Mouse (Mus musculus) heart, postnatal 0 days (tissue): Measurements from ENCODE around the gene Hyou1. TPM values are rescaled to one million over a fixed set of nuclear protein-coding genes. Genes with fewer than 3 reads are reported as not detected.

Experiments used
- ATAC-seq: fragments of 200-750 bp; cut with Nextera tagmentation; 2 replicates; pipeline ENCODE4 v1.8.0; 2017; ENCODE audit warnings: low read depth, moderate number of reproducible peaks, moderate library complexity; ENCODE audit not compliant: insufficient read depth
- DNase-seq: peaks from one replicate; pipeline ENCODE4 v3.0.0-alpha.2; 2016; ENCODE audit warnings: low spot score
- H3K27ac ChIP-seq: fragments of 300-500 bp; sonication (generic); 2 replicates; pipeline ENCODE4 v1.5.1; 2014; ENCODE audit warnings: low read depth, mild to moderate bottlenecking
- H3K27me3 ChIP-seq: fragments of 300-500 bp; sonication (generic); 2 replicates; pipeline ENCODE4 v1.6.1; 2014; ENCODE audit warnings: low read length, mixed read lengths; ENCODE audit not compliant: control insufficient read depth, insufficient read depth
- H3K36me3 ChIP-seq: fragments of 300-500 bp; sonication (generic); replicated peaks from 2 replicates; pipeline ENCODE4 v1.6.1; 2014; ENCODE audit warnings: low read length, mixed read lengths; ENCODE audit not compliant: control insufficient read depth, insufficient read depth
- H3K4me1 ChIP-seq: fragments of 300-500 bp; sonication (generic); 2 replicates; pipeline ENCODE4 v1.6.1; 2014; ENCODE audit warnings: antibody characterized with exemption; ENCODE audit not compliant: control insufficient read depth, insufficient read depth
- H3K4me2 ChIP-seq: fragments of 300-500 bp; sonication (generic); 2 replicates; pipeline ENCODE4 v1.6.1; 2014; ENCODE audit warnings: low read depth, mild to moderate bottlenecking, low read length, moderate library complexity
- H3K4me3 ChIP-seq: fragments of 300-500 bp; sonication (generic); 2 replicates; pipeline ENCODE4 v1.5.1; 2014; ENCODE audit warnings: low read depth, low read length
- H3K9ac ChIP-seq: fragments of 300-500 bp; sonication (generic); replicated peaks from 2 replicates; pipeline ENCODE4 v1.6.1; 2014; ENCODE audit warnings: low read depth, low read length, mixed read lengths
- H3K9me3 ChIP-seq: fragments of 300-500 bp; sonication (generic); replicated peaks from 2 replicates; pipeline ENCODE4 v1.6.1; 2016; ENCODE audit warnings: low read length; ENCODE audit not compliant: control insufficient read depth
- CTCF ChIP-seq: IDR thresholded peaks from 2 replicates; pipeline ENCODE4 v1.5.1; 2016; ENCODE audit warnings: antibody characterized with exemption, control low read depth, low read depth
- EP300 ChIP-seq: IDR thresholded peaks from 2 replicates; pipeline ENCODE4 v1.6.1; 2016; ENCODE audit warnings: antibody characterized with exemption, low read depth
- WGBS: fragments of 180-500 bp; shearing (Covaris S2); extraction: QIAGEN DNeasy Blood & Tissue Kit; methylation state at CpG from one replicate; pipeline ENCODE4 v1.1.7; 2014; 5-methylcytosine and 5-hydroxymethylcytosine counted together
- microRNA-seq: library from miRNA; unstranded; fragments of <30 nt; microRNA quantifications from one replicate; pipeline ENCODE4, GENCODE M21; 2016
- polyA plus RNA-seq: library from polyadenylated mRNA; unstranded; fragments of >200 nt; fragmentation: Nextera tagmentation; extraction: Ambion mirVana; gene quantifications from 2 replicates; pipeline ENCODE4 v1.2.1, GENCODE M21; 2015
- total RNA-seq: library from RNA; depleted of rRNA; stranded (reverse); fragments of >200 nt; gene quantifications from 2 replicates; pipeline ENCODE4 v1.2.3, GENCODE M21; 2014; ENCODE audit warnings: low replicate concordance; rRNA removed

Gene Hyou1
- total and polyA plus RNA-seq, 2 experiments from 2014 or later, result 5.4 to 37.8 TPM

DNA sequence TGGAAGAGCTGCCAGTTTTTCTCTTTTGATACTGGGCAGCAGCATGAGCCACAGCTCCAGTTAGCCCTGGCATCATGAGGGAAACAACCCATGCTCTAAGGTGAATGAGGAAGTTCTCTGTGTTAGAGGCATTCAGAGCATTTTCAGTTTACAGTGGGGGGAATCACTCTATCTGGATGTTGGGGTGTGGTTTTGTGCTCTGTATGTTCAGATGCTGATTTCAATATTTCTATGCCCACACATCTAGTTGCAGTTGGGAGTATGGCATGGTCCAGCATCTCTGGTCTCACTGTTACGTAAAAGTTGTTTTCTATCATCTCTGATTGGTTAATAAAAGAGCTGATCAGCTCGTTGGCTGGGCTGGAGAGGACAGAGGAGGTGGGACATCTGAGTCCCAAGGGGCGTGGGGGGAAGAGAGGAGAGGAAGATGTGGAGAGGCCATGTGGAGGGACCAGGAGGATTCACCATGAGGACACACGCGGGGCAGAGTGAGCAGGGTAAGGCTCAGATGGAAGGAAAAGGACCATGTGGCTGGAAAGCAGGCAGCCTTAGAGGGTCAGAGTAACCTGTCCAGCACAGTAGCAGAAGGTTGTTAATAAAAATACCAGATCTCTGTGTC, 41.1 kb downstream of the Hyou1 start:
- TF ChIP-seq CTCF, result no peak
- no peak for TF ChIP-seq EP300
- Histone ChIP-seq H3K27ac (no peak overlapping the region), H3K27me3 (no peaks in the 10 kb centered on the region), H3K4me1 (peaks cover 5% of the 10 kb centered on the region), H3K36me3 (peaks cover 8% of the 10 kb centered on the region; the same call in 1 of the 2 replicates), H3K9me3 (no peaks in the 10 kb centered on the region), H3K4me2 (no peak overlapping the region), H3K9ac (no peak overlapping the region), H3K4me3 (no peak overlapping the region)
- ATAC-seq, result no peak
- 54% methylated on average over 5 of the region's 5 CpGs for WGBS
- no peak for DNase-seq

DNA sequence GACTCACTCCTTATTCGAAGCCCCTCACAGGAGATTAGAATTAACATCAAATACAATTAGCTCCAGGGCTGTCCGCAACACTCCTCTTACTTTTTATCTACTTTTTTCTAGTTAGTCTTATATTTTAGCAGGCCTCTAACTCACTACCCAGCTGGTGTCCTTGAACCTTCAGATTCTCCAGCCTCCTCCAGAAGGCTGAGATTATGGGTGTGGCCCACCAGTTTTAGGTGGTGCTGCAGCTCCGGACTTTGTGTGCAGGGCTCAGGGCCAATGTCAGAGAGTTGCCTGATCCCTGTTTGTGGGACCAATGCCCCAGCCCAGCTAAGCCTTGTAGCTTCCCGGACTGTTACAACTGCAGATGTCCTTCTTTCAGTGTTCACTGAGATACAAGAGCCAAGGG, 44.3 kb downstream of the Hyou1 start:
- no peaks in the 10 kb centered on the region for H3K27me3 ChIP-seq
- no peaks in the 10 kb centered on the region for H3K36me3 ChIP-seq
- no peak for ATAC-seq
- TF ChIP-seq EP300 (no peak), CTCF (no peak)
- 70% methylated on average over 4 of the region's 4 CpGs for WGBS
- no peak overlapping the region for H3K4me3 ChIP-seq
- no peak for DNase-seq
- H3K27ac ChIP-seq, result no peak overlapping the region
- no peak overlapping the region for H3K9ac ChIP-seq
- H3K4me2 ChIP-seq, result no peak overlapping the region
- H3K9me3 ChIP-seq, result no peaks in the 10 kb centered on the region
- H3K4me1 ChIP-seq, result no peaks in the 10 kb centered on the region

DNA sequence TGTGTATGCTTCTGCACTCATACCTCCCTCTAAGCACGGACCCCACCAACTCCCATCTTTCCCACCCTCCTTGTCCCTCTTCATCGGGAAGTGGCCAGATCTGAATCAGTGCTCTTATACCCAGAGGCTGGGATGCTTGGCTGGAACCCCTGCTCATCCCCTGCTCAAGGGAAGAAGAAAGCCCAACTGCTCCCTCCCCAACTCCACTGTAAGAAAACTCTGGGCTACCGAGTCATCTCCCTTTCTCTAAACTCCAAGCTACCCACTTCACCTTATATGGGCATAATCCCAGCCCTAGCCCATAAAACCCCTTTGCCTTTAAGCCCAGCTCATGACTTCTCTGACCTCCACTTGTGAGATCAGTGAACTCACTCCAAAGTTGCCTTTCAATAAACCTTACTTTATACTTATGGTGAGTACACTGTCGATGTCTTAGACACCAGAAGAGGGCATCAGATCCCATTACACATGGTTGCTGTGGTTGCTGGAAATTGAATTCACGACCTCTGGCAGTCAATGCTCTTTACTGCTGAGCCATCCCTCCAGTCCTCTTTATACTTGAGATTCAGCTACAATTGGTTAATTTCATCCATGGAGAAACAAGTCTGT, 53.4 kb downstream of the Hyou1 start:
- TF ChIP-seq EP300 (no peak), CTCF (no peak)
- no peaks in the 10 kb centered on the region for H3K27me3 ChIP-seq
- no peak for ATAC-seq
- H3K36me3 ChIP-seq, result no peaks in the 10 kb centered on the region
- H3K4me1 ChIP-seq, result no peaks in the 10 kb centered on the region
- no peaks in the 10 kb centered on the region for H3K9me3 ChIP-seq
- no peak overlapping the region for H3K4me3 ChIP-seq
- no peak overlapping the region for H3K4me2 ChIP-seq
- no peak overlapping the region for H3K9ac ChIP-seq
- no peak overlapping the region for H3K27ac ChIP-seq
- no peak for DNase-seq
- 43% methylated on average over 5 of the region's 5 CpGs for WGBS

- Histone ChIP-seq H3K9ac (no peak overlapping the region), H3K4me1 (no peaks in the 10 kb centered on the region), H3K9me3 (no peaks in the 10 kb centered on the region), H3K36me3 (no peaks in the 10 kb centered on the region), H3K4me2 (no peak overlapping the region), H3K27me3 (no peaks in the 10 kb centered on the region), H3K27ac (no peak overlapping the region), H3K4me3 (no peak overlapping the region)
- ATAC-seq (no peak), DNase-seq (no peak)
- TF ChIP-seq CTCF (no peak), EP300 (no peak)
- 64% methylated on average over 6 of the region's 6 CpGs for WGBS
Observed at GRCm38 (mm10) chr9:44435747-44436146, 56.5 kb downstream of the Hyou1 start.

DNA sequence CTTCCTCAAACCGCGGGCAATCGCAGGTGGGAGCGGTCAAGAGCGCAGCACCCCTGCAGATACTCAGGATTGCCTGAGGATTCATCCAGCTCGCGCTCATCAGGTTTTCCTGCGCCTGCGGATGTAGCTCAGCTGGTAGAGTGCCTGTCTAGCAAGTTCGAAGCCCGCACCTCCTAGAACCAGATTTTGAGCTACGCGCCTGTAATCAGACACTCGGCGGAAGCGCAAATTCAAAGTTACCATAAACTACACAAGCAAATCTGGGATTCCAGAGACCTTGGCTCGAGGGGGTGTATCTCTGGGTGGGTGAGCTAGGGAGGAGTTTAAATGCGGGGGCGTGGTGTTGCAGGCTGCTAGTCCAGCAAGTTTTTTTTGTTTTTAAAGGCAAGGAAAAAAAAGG, 61.7 kb downstream of the Hyou1 start, which contains the start of gene Foxr1:
TSS of gene Foxr1 (minus strand) at position 176 of the 400 bp plus-strand sequence.
- H3K9ac ChIP-seq, result no peak within 1 kb of the TSS
- no peaks in the 10 kb centered on the region for H3K36me3 ChIP-seq
- H3K4me3 ChIP-seq, result no peak within 1 kb of the TSS
- no peaks in the 10 kb centered on the region for H3K4me1 ChIP-seq
- TF ChIP-seq EP300 (no peak), CTCF (no peak)
- ATAC-seq, result no peak
- no peak for DNase-seq
- H3K9me3 ChIP-seq, result no peaks in the 10 kb centered on the region
- no peaks in the 10 kb centered on the region for H3K27me3 ChIP-seq
- no peak within 1 kb of the TSS for H3K4me2 ChIP-seq
- H3K27ac ChIP-seq, result no peak within 1 kb of the TSS
- WGBS, result 56% methylated on average over 19 of the region's 19 CpGs

Small RNAs within 50 kb of the gene (microRNA-seq; reads per million reads assigned to microRNA genes)
- gene Gm44335, result not detected
- not detected for gene Mir7085

Other genes with a start within 250 kb of the Hyou1 start
- 190 and 209 TPM in 2 replicates for gene Mcam, start 245.0 kb upstream of the Hyou1 start, total RNA-seq
- 47.1 and 54.2 TPM in 2 replicates for gene Mcam, start 245.0 kb upstream of the Hyou1 start, polyA plus RNA-seq
- gene Cbl, start 145.4 kb upstream of the Hyou1 start, total RNA-seq, result 17.6 and 18.6 TPM in 2 replicates
- 4.3 and 5.2 TPM in 2 replicates for gene Cbl, start 145.4 kb upstream of the Hyou1 start, polyA plus RNA-seq
- not detected in 2 replicates for gene Ccdc153, start 138.8 kb upstream of the Hyou1 start, total RNA-seq
- gene Ccdc153, start 138.8 kb upstream of the Hyou1 start, polyA plus RNA-seq, result 2.0 TPM in 1 of 2 replicates, not detected in the other
- gene Pdzd3, start 128.0 kb upstream of the Hyou1 start, total RNA-seq, result not detected in 2 replicates
- gene Pdzd3, start 128.0 kb upstream of the Hyou1 start, polyA plus RNA-seq, result 0.07 and 0.10 TPM in 2 replicates
- 10.4 and 15.4 TPM in 2 replicates for gene Nlrx1, start 110.9 kb upstream of the Hyou1 start, total RNA-seq
- 8.9 and 10.2 TPM in 2 replicates for gene Nlrx1, start 110.9 kb upstream of the Hyou1 start, polyA plus RNA-seq
- gene Abcg4, start 90.9 kb upstream of the Hyou1 start, total RNA-seq, result 1.7 and 2.1 TPM in 2 replicates
- 0.49 and 0.69 TPM in 2 replicates for gene Abcg4, start 90.9 kb upstream of the Hyou1 start, polyA plus RNA-seq
- 14.8 and 26.3 TPM in 2 replicates for gene Hinfp, start 73.8 kb upstream of the Hyou1 start, total RNA-seq
- gene Hinfp, start 73.8 kb upstream of the Hyou1 start, polyA plus RNA-seq, result 7.6 and 9.4 TPM in 2 replicates
- gene C2cd2l, start 59.2 kb upstream of the Hyou1 start, total RNA-seq, result 14.5 and 16.8 TPM in 2 replicates
- gene C2cd2l, start 59.2 kb upstream of the Hyou1 start, polyA plus RNA-seq, result 4.7 and 5.0 TPM in 2 replicates
- 27.6 and 33.3 TPM in 2 replicates for gene Dpagt1, start 53.5 kb upstream of the Hyou1 start, total RNA-seq
- gene Dpagt1, start 53.5 kb upstream of the Hyou1 start, polyA plus RNA-seq, result 24.5 and 25.2 TPM in 2 replicates
- 285 and 447 TPM in 2 replicates for gene H2afx, start 44.8 kb upstream of the Hyou1 start, total RNA-seq
- gene H2afx, start 44.8 kb upstream of the Hyou1 start, polyA plus RNA-seq, result 69.3 and 71.2 TPM in 2 replicates
- 61.5 and 96.3 TPM in 2 replicates for gene Hmbs, start 35.3 kb upstream of the Hyou1 start, total RNA-seq
- 81.3 and 84.0 TPM in 2 replicates for gene Hmbs, start 35.3 kb upstream of the Hyou1 start, polyA plus RNA-seq
- gene Vps11, start 17.8 kb upstream of the Hyou1 start, total RNA-seq, result 25.0 and 27.8 TPM in 2 replicates
- 17.7 TPM in 2 replicates for gene Vps11, start 17.8 kb upstream of the Hyou1 start, polyA plus RNA-seq
- 83.8 and 97.2 TPM in 2 replicates for gene Slc37a4, start 17.4 kb downstream of the Hyou1 start, total RNA-seq
- 32.2 and 35.1 TPM in 2 replicates for gene Slc37a4, start 17.4 kb downstream of the Hyou1 start, polyA plus RNA-seq
- gene Rps25, start 27.6 kb downstream of the Hyou1 start, total RNA-seq, result 302 and 464 TPM in 2 replicates
- 1,421 and 1,578 TPM in 2 replicates for gene Rps25, start 27.6 kb downstream of the Hyou1 start, polyA plus RNA-seq
- 30.8 and 58.4 TPM in 2 replicates for gene Trappc4, start 28.1 kb downstream of the Hyou1 start, total RNA-seq
- gene Trappc4, start 28.1 kb downstream of the Hyou1 start, polyA plus RNA-seq, result 72.5 and 79.0 TPM in 2 replicates
- 13.7 and 45.1 TPM in 2 replicates for gene Ccdc84, start 39.1 kb downstream of the Hyou1 start, total RNA-seq
- gene Ccdc84, start 39.1 kb downstream of the Hyou1 start, polyA plus RNA-seq, result 17.2 and 17.7 TPM in 2 replicates
- not detected in 2 replicates for gene Foxr1, start 61.6 kb downstream of the Hyou1 start, total RNA-seq
- not detected in 2 replicates for gene Foxr1, start 61.6 kb downstream of the Hyou1 start, polyA plus RNA-seq
- gene Upk2, start 75.5 kb downstream of the Hyou1 start, total RNA-seq, result 18.0 TPM in 1 of 2 replicates, not detected in the other
- gene Upk2, start 75.5 kb downstream of the Hyou1 start, polyA plus RNA-seq, result not detected in 2 replicates
- 12.4 and 33.9 TPM in 2 replicates for gene Bcl9l, start 103.3 kb downstream of the Hyou1 start, total RNA-seq
- 4.4 and 5.2 TPM in 2 replicates for gene Bcl9l, start 103.3 kb downstream of the Hyou1 start, polyA plus RNA-seq
- gene Cxcr5, start 182.4 kb downstream of the Hyou1 start, total RNA-seq, result not detected in 2 replicates
- gene Cxcr5, start 182.4 kb downstream of the Hyou1 start, polyA plus RNA-seq, result not detected in 2 replicates
- 30.9 and 33.9 TPM in 2 replicates for gene Ddx6, start 225.4 kb downstream of the Hyou1 start, total RNA-seq
- gene Ddx6, start 225.4 kb downstream of the Hyou1 start, polyA plus RNA-seq, result 10.5 and 11.0 TPM in 2 replicates